Mouse (Mus musculus): Measurements from ENCODE around the gene Gm884. TPM values are rescaled to one million over a fixed set of nuclear protein-coding genes. Genes with fewer than 3 reads are reported as not detected.
"Not testable (repeated sequence)": the region's sequence is repeated elsewhere in the genome, so short reads cannot be mapped to it uniquely, and the experiment has no call there.

Gm884 gene
- total RNA-seq, 2 experiments from 2014 or later = not detected

- ATAC-seq (replicated peaks; ENCODE audit: low FRiP score, poor library complexity, severe bottlenecking) = no peak
Observed at GRCm38 (mm10) chr11:103636261-103636660, 15.3 kb upstream of the Gm884 start.

- no peak for ATAC-seq (replicated peaks; ENCODE audit: low FRiP score, poor library complexity, severe bottlenecking)
Observed at GRCm38 (mm10) chr11:103635481-103635880, 14.5 kb upstream of the Gm884 start.

- no peak for ATAC-seq (replicated peaks; ENCODE audit: low FRiP score, poor library complexity, severe bottlenecking)
Observed at GRCm38 (mm10) chr11:103634806-103635205, 13.9 kb upstream of the Gm884 start.

- no peak for ATAC-seq (replicated peaks; ENCODE audit: low FRiP score, poor library complexity, severe bottlenecking)
Observed at GRCm38 (mm10) chr11:103627453-103627852, 6.5 kb upstream of the Gm884 start.

- ATAC-seq (replicated peaks; ENCODE audit: low FRiP score, poor library complexity, severe bottlenecking) = no peak
Observed at GRCm38 (mm10) chr11:103610772-103611171, 10.2 kb downstream of the Gm884 start.

- no peak for ATAC-seq (replicated peaks; ENCODE audit: low FRiP score, poor library complexity, severe bottlenecking)
Observed at GRCm38 (mm10) chr11:103606611-103607010, 14.3 kb downstream of the Gm884 start.

GRCm38 (mm10) chr11:103578339-103578738 lies 42.6 kb downstream of the Gm884 start:
- no peak for ATAC-seq (replicated peaks; ENCODE audit: low FRiP score, poor library complexity, severe bottlenecking)

GRCm38 (mm10) chr11:103556021-103556420 lies 64.9 kb downstream of the Gm884 start:
- ATAC-seq (replicated peaks; ENCODE audit: low FRiP score, poor library complexity, severe bottlenecking) = no peak

GRCm38 (mm10) chr11:103534973-103535372 lies 86.0 kb downstream of the Gm884 start:
- not testable (repeated sequence) for ATAC-seq (replicated peaks; ENCODE audit: low FRiP score, poor library complexity, severe bottlenecking)

GRCm38 (mm10) chr11:103512111-103512510 lies 108.8 kb downstream of the Gm884 start:
- no peak for ATAC-seq (replicated peaks; ENCODE audit: low FRiP score, poor library complexity, severe bottlenecking)

- ATAC-seq (replicated peaks; ENCODE audit: low FRiP score, poor library complexity, severe bottlenecking) = no peak
Observed at GRCm38 (mm10) chr11:103504497-103504896, 116.4 kb downstream of the Gm884 start, which contains the start of gene Lrrc37a. TSS of gene Lrrc37a (minus strand) at chr11:103504597.

Other genes starting within 250 kb of the Gm884 start
- 27.9 and 36.4 TPM in 2 replicates for gene Plekhm1, start 208.5 kb downstream of the Gm884 start, total RNA-seq (2015; ENCODE audit: low replicate concordance)
- gene Plekhm1, start 208.5 kb downstream of the Gm884 start, total RNA-seq (2017; ENCODE audit: low replicate concordance) = 25.6 and 25.7 TPM in 2 replicates
- not detected in 2 replicates for gene Lrrc37a, start 116.5 kb downstream of the Gm884 start, total RNA-seq (2015; ENCODE audit: low replicate concordance)
- not detected in 2 replicates for gene Lrrc37a, start 116.5 kb downstream of the Gm884 start, total RNA-seq (2017; ENCODE audit: low replicate concordance)
- gene Lyzl6, start 17.8 kb upstream of the Gm884 start, total RNA-seq (2015; ENCODE audit: low replicate concordance) = not detected in 2 replicates
- gene Lyzl6, start 17.8 kb upstream of the Gm884 start, total RNA-seq (2017; ENCODE audit: low replicate concordance) = not detected in 2 replicates
- gene Rprml, start 28.4 kb upstream of the Gm884 start, total RNA-seq (2015; ENCODE audit: low replicate concordance) = not detected in 2 replicates
- gene Rprml, start 28.4 kb upstream of the Gm884 start, total RNA-seq (2017; ENCODE audit: low replicate concordance) = not detected in 2 replicates
- 8.8 and 11.7 TPM in 2 replicates for gene Gosr2, start 76.8 kb upstream of the Gm884 start, total RNA-seq (2015; ENCODE audit: low replicate concordance)
- gene Gosr2, start 76.8 kb upstream of the Gm884 start, total RNA-seq (2017; ENCODE audit: low replicate concordance) = 11.2 and 17.0 TPM in 2 replicates
- gene Wnt9b, start 128.7 kb upstream of the Gm884 start, total RNA-seq (2015; ENCODE audit: low replicate concordance) = not detected in 2 replicates
- not detected in 2 replicates for gene Wnt9b, start 128.7 kb upstream of the Gm884 start, total RNA-seq (2017; ENCODE audit: low replicate concordance)
- not detected in 2 replicates for gene Wnt3, start 153.0 kb upstream of the Gm884 start, total RNA-seq (2015; ENCODE audit: low replicate concordance)
- not detected in 2 replicates for gene Wnt3, start 153.0 kb upstream of the Gm884 start, total RNA-seq (2017; ENCODE audit: low replicate concordance)